Mouse (Mus musculus) MEL (cell line): ENCODE data around the gene C130026I21Rik.
"Not testable (repeated sequence)": the region's sequence is repeated elsewhere in the genome, so short reads cannot be mapped to it uniquely, and the experiment has no call there.

Source experiments
- CTCF ChIP-seq, 3 experiments: IDR thresholded peaks in 2 of 3; conservative IDR thresholded peaks in 1 of 3; 2 replicates each; pipeline ENCODE4 v1.5.1; 2011 to 2012; ENCODE audit warnings: low read length in 3 of 3, low read depth in 2 of 3, mild to moderate bottlenecking in 2 of 3, improper control_type of control experiment in 1 of 3, inconsistent platforms in 1 of 3, mixed read lengths in 1 of 3, moderate library complexity in 1 of 3; ENCODE audit not compliant: control insufficient read depth in 1 of 3, insufficient read depth in 1 of 3, poor library complexity in 1 of 3, severe bottlenecking in 1 of 3
- SIN3A ChIP-seq: IDR thresholded peaks from 2 replicates; pipeline ENCODE4 v1.6.1; 2012; ENCODE audit warnings: low read length, improper control_type of control experiment, inconsistent platforms
- TBP ChIP-seq: IDR thresholded peaks from 2 replicates; pipeline ENCODE4 v1.8.0; 2011; ENCODE audit warnings: low read depth, low read length, improper control_type of control experiment

DNA sequence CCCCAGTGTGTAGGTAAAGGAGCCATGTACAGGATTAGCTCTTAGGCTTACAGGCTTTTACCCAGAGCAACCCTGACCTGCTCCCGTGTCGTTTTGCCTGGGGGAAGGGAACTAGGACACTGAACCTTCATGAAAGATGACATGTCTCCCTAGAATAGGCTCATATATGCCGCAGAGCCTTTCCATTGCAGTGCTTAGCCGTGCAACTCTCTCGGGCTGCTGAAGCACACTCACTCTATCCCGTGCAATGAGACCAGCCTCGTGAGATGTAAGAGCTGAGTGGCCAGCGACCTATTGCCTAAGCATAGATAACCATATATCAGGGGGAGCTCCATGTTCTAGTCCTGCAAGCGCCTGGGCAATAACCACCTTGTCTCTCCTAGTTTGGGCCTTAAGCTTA is 274.1 kb downstream of the C130026I21Rik start:
- TF ChIP-seq CTCF (IDR thresholded peaks at IDR 0.05 in 2 of 3, conservative IDR thresholded peaks at IDR 0.05 in 1 of 3; ENCODE audit: control insufficient read depth in 1 of 3, insufficient read depth in 1 of 3, low read depth in 2 of 3, low read length in 3 of 3, poor library complexity in 1 of 3, severe bottlenecking in 1 of 3); SIN3A; TBP: not testable (repeated sequence)
